Mouse (Mus musculus) liver, postnatal 0 days (tissue): ENCODE measurements around the gene Nisch.

Source experiments
- CTCF ChIP-seq: sonication (generic); IDR thresholded peaks from 2 replicates; pipeline ENCODE4 v1.5.1; 2016; ENCODE audit warnings: antibody characterized with exemption, low read depth
- EP300 ChIP-seq: IDR thresholded peaks from 2 replicates; pipeline ENCODE4 v1.6.1; 2016; ENCODE audit warnings: antibody characterized with exemption, low read depth, mild to moderate bottlenecking

DNA sequence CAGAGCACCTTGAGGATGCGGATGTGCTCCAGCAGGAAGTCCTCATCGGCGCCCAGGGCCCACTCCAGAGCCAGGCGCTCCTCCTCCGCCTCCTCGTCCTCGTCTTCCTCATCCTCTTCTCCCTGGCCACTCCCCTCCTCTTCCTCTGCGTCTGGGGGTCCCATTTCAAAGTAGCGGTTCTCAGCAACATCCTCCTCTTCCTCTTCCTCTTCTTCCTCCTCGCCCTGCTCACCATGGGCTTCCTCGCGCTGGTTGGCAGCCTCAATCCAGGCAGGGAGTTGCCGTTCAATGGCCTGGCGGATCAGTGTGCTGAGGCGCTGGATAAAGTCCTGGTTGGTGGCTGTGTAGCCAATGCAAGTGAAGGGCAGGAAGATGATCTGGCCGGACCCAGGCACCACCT is 39.5 kb downstream of the Nisch start:
- TF ChIP-seq CTCF: no peak
- no peak for TF ChIP-seq EP300
